Mouse (Mus musculus): ENCODE results near the gene Nrcam. TPM values are rescaled to one million over a fixed set of nuclear protein-coding genes. Genes with fewer than 3 reads are reported as not detected.

Gene Nrcam
- polyA plus RNA-seq, 1 experiment from 2014 or later = 136 TPM

DNA sequence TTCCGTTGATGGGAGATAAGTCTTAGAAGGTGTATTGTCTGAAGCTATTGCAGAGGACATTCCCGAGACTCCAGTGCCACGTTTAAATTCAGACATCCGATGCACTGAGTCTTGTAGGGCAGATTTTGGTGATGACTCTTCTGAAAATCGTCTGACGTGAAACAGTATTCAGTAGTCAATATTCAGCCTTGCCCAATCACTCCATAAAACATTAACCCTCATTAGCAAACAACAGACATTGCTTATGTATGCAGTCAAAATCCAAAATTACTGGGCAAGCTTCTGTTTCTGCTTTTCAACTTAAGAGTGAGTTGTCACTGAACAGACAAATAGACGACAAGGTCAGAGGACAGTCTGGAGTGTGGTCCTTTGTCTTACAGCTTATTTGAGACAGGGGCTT, 57.7 kb downstream of the Nrcam start:
- H3K4me3 ChIP-seq (ENCODE audit: low read depth, low read length) = no peak overlapping the region
- H3K27ac ChIP-seq (ENCODE audit: low read depth, low read length) = no peak overlapping the region
- H3K4me1 ChIP-seq (ENCODE audit: control insufficient read depth, insufficient read depth, low read length) = 0 out of 2 replicates have a peak, but pooled peaks cover 3% of the 10 kb centered on the region
- ATAC-seq (ENCODE audit: low read depth) = no peak
- no peaks in the 10 kb centered on the region for H3K9me3 ChIP-seq (ENCODE audit: control insufficient read depth, low read length)
- H3K9ac ChIP-seq (replicated peaks; ENCODE audit: low read depth, low read length) = no peak overlapping the region
- H3K4me2 ChIP-seq (ENCODE audit: low read depth, low read length) = no peak overlapping the region
- no peaks in the 10 kb centered on the region for H3K27me3 ChIP-seq (ENCODE audit: control insufficient read depth, insufficient read depth, low read length)
- WGBS = 21% methylated on average over 7 of the region's 7 CpGs
- no peaks in the 10 kb centered on the region for H3K36me3 ChIP-seq (ENCODE audit: control insufficient read depth, insufficient read depth, low read length)

GRCm38 (mm10) chr12:44388220-44388619, 59.5 kb downstream of the Nrcam start:
- Histone ChIP-seq H3K9me3 (ENCODE audit: control insufficient read depth, low read length) (no peaks in the 10 kb centered on the region), H3K4me3 (ENCODE audit: low read depth, low read length) (no peak overlapping the region), H3K9ac (replicated peaks; ENCODE audit: low read depth, low read length) (no peak overlapping the region), H3K36me3 (ENCODE audit: control insufficient read depth, insufficient read depth, low read length) (no peaks in the 10 kb centered on the region), H3K27me3 (ENCODE audit: control insufficient read depth, insufficient read depth, low read length) (no peaks in the 10 kb centered on the region), H3K4me1 (ENCODE audit: control insufficient read depth, insufficient read depth, low read length) (0 out of 2 replicates have a peak, but pooled peaks cover 3% of the 10 kb centered on the region), H3K4me2 (ENCODE audit: low read depth, low read length) (no peak overlapping the region), H3K27ac (ENCODE audit: low read depth, low read length) (no peak overlapping the region)
- 6% methylated on average over 1 of the region's 1 CpGs for WGBS
- no peak for ATAC-seq (ENCODE audit: low read depth)

- 80% methylated on average over 5 of the region's 5 CpGs for WGBS
- H3K4me3 ChIP-seq (ENCODE audit: low read depth, low read length) = no peak overlapping the region
Measured at GRCm38 (mm10) chr12:44390391-44391137, 61.9 kb downstream of the Nrcam start.

DNA sequence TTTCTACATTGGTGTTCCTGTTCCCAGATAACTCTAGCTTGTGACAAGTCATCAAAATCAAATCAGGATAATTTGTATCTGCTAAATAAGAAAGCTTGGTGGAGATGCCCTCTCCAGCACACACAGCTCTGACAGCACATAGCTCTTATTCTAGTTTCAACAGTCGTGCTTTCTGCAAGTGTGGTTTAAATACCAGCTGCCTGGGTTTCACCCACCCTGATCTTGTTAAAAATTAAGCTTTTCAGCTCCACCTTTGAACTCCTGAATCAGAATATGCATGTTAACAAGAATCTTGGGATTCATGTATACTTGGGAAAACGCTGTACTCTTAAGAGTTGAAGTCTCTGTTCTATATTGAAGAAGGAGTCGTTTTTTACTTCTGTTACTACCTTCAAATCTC, 66.2 kb downstream of the Nrcam start:
- Histone ChIP-seq H3K9ac (replicated peaks; ENCODE audit: low read depth, low read length) (no peak overlapping the region), H3K27me3 (ENCODE audit: control insufficient read depth, insufficient read depth, low read length) (no peaks in the 10 kb centered on the region), H3K27ac (ENCODE audit: low read depth, low read length) (no peak overlapping the region), H3K4me3 (ENCODE audit: low read depth, low read length) (no peak overlapping the region), H3K4me1 (ENCODE audit: control insufficient read depth, insufficient read depth, low read length) (no peaks in the 10 kb centered on the region), H3K9me3 (ENCODE audit: control insufficient read depth, low read length) (no peaks in the 10 kb centered on the region), H3K36me3 (ENCODE audit: control insufficient read depth, insufficient read depth, low read length) (no peaks in the 10 kb centered on the region), H3K4me2 (ENCODE audit: low read depth, low read length) (no peak overlapping the region)
- ATAC-seq (ENCODE audit: low read depth) = no peak
- 83% methylated on average over 3 of the region's 3 CpGs for WGBS

More at GRCm38 (mm10) chr12:44390391-44391137, 61.9 kb downstream of the Nrcam start:
- Histone ChIP-seq H3K9ac (replicated peaks; ENCODE audit: low read depth, low read length) (no peak overlapping the region), H3K36me3 (ENCODE audit: control insufficient read depth, insufficient read depth, low read length) (no peaks in the 10 kb centered on the region), H3K4me2 (ENCODE audit: low read depth, low read length) (no peak overlapping the region), H3K4me1 (ENCODE audit: control insufficient read depth, insufficient read depth, low read length) (0 out of 2 replicates have a peak, but pooled peaks cover 3% of the 10 kb centered on the region), H3K9me3 (ENCODE audit: control insufficient read depth, low read length) (no peaks in the 10 kb centered on the region), H3K27me3 (ENCODE audit: control insufficient read depth, insufficient read depth, low read length) (no peaks in the 10 kb centered on the region), H3K27ac (ENCODE audit: low read depth, low read length) (no peak overlapping the region)
- ATAC-seq (ENCODE audit: low read depth) = no peak

GRCm38 (mm10) chr12:44397782-44398181, 69.1 kb downstream of the Nrcam start:
- H3K4me3 ChIP-seq (ENCODE audit: low read depth, low read length) = no peak overlapping the region
- peaks cover 5% of the 10 kb centered on the region for H3K4me1 ChIP-seq (ENCODE audit: control insufficient read depth, insufficient read depth, low read length)
- H3K9me3 ChIP-seq (ENCODE audit: control insufficient read depth, low read length) = no peaks in the 10 kb centered on the region
- 40% methylated on average over 5 of the region's 5 CpGs for WGBS
- H3K27me3 ChIP-seq (ENCODE audit: control insufficient read depth, insufficient read depth, low read length) = no peaks in the 10 kb centered on the region
- H3K9ac ChIP-seq (replicated peaks; ENCODE audit: low read depth, low read length) = no peak overlapping the region
- ATAC-seq (ENCODE audit: low read depth) = no peak
- H3K27ac ChIP-seq (ENCODE audit: low read depth, low read length) = no peak overlapping the region
- H3K36me3 ChIP-seq (ENCODE audit: control insufficient read depth, insufficient read depth, low read length) = no peaks in the 10 kb centered on the region
- H3K4me2 ChIP-seq (ENCODE audit: low read depth, low read length) = no peak overlapping the region

- Histone ChIP-seq H3K4me1 (ENCODE audit: control insufficient read depth, insufficient read depth, low read length) (peaks cover 8% of the 10 kb centered on the region), H3K9ac (replicated peaks; ENCODE audit: low read depth, low read length) (no peak overlapping the region), H3K9me3 (ENCODE audit: control insufficient read depth, low read length) (no peaks in the 10 kb centered on the region), H3K27me3 (ENCODE audit: control insufficient read depth, insufficient read depth, low read length) (no peaks in the 10 kb centered on the region), H3K36me3 (ENCODE audit: control insufficient read depth, insufficient read depth, low read length) (no peaks in the 10 kb centered on the region), H3K4me2 (ENCODE audit: low read depth, low read length) (no peak overlapping the region), H3K4me3 (ENCODE audit: low read depth, low read length) (no peak overlapping the region), H3K27ac (ENCODE audit: low read depth, low read length) (no peak overlapping the region; the same call in 1 of the 2 replicates)
- 35% methylated on average over 1 of the region's 1 CpGs for WGBS
- no peak for ATAC-seq (ENCODE audit: low read depth)
Measured at GRCm38 (mm10) chr12:44402134-44402533, 73.4 kb downstream of the Nrcam start.

- Histone ChIP-seq H3K4me3 (ENCODE audit: low read depth, low read length) (no peak overlapping the region), H3K9me3 (ENCODE audit: control insufficient read depth, low read length) (no peaks in the 10 kb centered on the region), H3K4me2 (ENCODE audit: low read depth, low read length) (no peak overlapping the region), H3K27me3 (ENCODE audit: control insufficient read depth, insufficient read depth, low read length) (no peaks in the 10 kb centered on the region), H3K9ac (replicated peaks; ENCODE audit: low read depth, low read length) (no peak overlapping the region), H3K4me1 (ENCODE audit: control insufficient read depth, insufficient read depth, low read length) (peaks cover 8% of the 10 kb centered on the region), H3K27ac (ENCODE audit: low read depth, low read length) (peak overlapping the region; percentile 36), H3K36me3 (ENCODE audit: control insufficient read depth, insufficient read depth, low read length) (no peaks in the 10 kb centered on the region)
- no peak for ATAC-seq (ENCODE audit: low read depth)
- 85% methylated on average over 1 of the region's 1 CpGs for WGBS
Measured at GRCm38 (mm10) chr12:44403270-44403669, 74.6 kb downstream of the Nrcam start.

- no peaks in the 10 kb centered on the region for H3K9me3 ChIP-seq (ENCODE audit: control insufficient read depth, low read length)
- H3K27me3 ChIP-seq (ENCODE audit: control insufficient read depth, insufficient read depth, low read length) = no peaks in the 10 kb centered on the region
- peak overlapping the region; percentile 36; the same call in 1 of the 2 replicates for H3K27ac ChIP-seq (ENCODE audit: low read depth, low read length)
- H3K9ac ChIP-seq (replicated peaks; ENCODE audit: low read depth, low read length) = no peak overlapping the region
- H3K4me1 ChIP-seq (ENCODE audit: control insufficient read depth, insufficient read depth, low read length) = peaks cover 8% of the 10 kb centered on the region
- 5% methylated on average over 3 of the region's 3 CpGs for WGBS
- peak; percentile 74 for ATAC-seq (ENCODE audit: low read depth)
- no peaks in the 10 kb centered on the region for H3K36me3 ChIP-seq (ENCODE audit: control insufficient read depth, insufficient read depth, low read length)
- H3K4me3 ChIP-seq (ENCODE audit: low read depth, low read length) = no peak overlapping the region
- H3K4me2 ChIP-seq (ENCODE audit: low read depth, low read length) = no peak overlapping the region
Measured at GRCm38 (mm10) chr12:44403731-44404424, 75.2 kb downstream of the Nrcam start.

DNA sequence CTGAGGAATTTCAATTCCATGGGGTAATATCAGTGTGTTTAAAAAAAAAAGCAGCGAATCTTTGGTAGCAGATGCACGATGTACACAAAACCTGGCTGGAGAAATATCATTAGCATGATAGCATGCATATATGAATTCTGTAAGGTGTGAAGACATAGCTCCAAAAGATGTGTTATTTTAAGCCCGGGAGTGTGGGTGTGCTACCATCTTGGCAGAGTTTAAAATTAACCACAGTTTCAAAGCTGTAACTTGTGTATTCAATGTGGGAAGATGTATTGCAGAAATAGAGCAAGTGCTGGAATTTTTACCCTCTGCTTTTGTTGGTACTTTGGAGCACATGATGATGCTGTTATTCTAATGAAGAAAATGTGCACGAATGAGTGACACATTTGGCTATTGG, 81.1 kb downstream of the Nrcam start:
- H3K9me3 ChIP-seq (ENCODE audit: control insufficient read depth, low read length) = no peaks in the 10 kb centered on the region
- no peak overlapping the region for H3K4me3 ChIP-seq (ENCODE audit: low read depth, low read length)
- WGBS = 82% methylated on average over 4 of the region's 4 CpGs
- H3K27ac ChIP-seq (ENCODE audit: low read depth, low read length) = no peak overlapping the region
- no peaks in the 10 kb centered on the region for H3K36me3 ChIP-seq (ENCODE audit: control insufficient read depth, insufficient read depth, low read length)
- H3K27me3 ChIP-seq (ENCODE audit: control insufficient read depth, insufficient read depth, low read length) = no peaks in the 10 kb centered on the region
- H3K4me1 ChIP-seq (ENCODE audit: control insufficient read depth, insufficient read depth, low read length) = no peaks in the 10 kb centered on the region
- H3K4me2 ChIP-seq (ENCODE audit: low read depth, low read length) = no peak overlapping the region
- H3K9ac ChIP-seq (replicated peaks; ENCODE audit: low read depth, low read length) = no peak overlapping the region
- ATAC-seq (ENCODE audit: low read depth) = no peak

All from neural tube, embryonic 14.5 days (tissue).